Mouse (Mus musculus) intestine, postnatal 0 days (tissue): Measurements from ENCODE around the gene Gm3264. TPM values are rescaled to one million over a fixed set of nuclear protein-coding genes. Genes with fewer than 3 reads are reported as not detected.
"Not testable (repeated sequence)": the region's sequence is repeated elsewhere in the genome, so short reads cannot be mapped to it uniquely, and the experiment has no call there.

Experiments used
- ATAC-seq: fragments of 200-750 bp; cut with Nextera tagmentation; 2 replicates; pipeline ENCODE4 v1.8.0; 2017; ENCODE audit warnings: mild to moderate bottlenecking, moderate TSS enrichment, moderate library complexity
- H3K27ac ChIP-seq: fragments of 300-500 bp; sonication (generic); 2 replicates; pipeline ENCODE4 v1.5.1; 2014; ENCODE audit warnings: mild to moderate bottlenecking, low read depth, low read length, moderate library complexity
- H3K27me3 ChIP-seq: fragments of 300-500 bp; sonication (generic); replicated peaks from 2 replicates; pipeline ENCODE4 v1.6.1; 2014; ENCODE audit warnings: low read length, mixed read lengths; ENCODE audit not compliant: control insufficient read depth, insufficient read depth
- H3K36me3 ChIP-seq: fragments of 300-500 bp; sonication (generic); 2 replicates; pipeline ENCODE4 v1.6.1; 2014; ENCODE audit warnings: mild to moderate bottlenecking, moderate library complexity; ENCODE audit not compliant: control insufficient read depth, insufficient read depth
- H3K4me1 ChIP-seq: fragments of 300-500 bp; sonication (generic); replicated peaks from 2 replicates; pipeline ENCODE4 v1.6.1; 2014; ENCODE audit warnings: antibody characterized with exemption, low read length, mixed read lengths; ENCODE audit not compliant: control insufficient read depth, insufficient read depth
- H3K4me2 ChIP-seq: fragments of 300-500 bp; sonication (generic); replicated peaks from 2 replicates; pipeline ENCODE4 v1.6.1; 2014; ENCODE audit warnings: low read depth, mild to moderate bottlenecking, moderate library complexity
- H3K4me3 ChIP-seq: fragments of 300-500 bp; sonication (generic); 2 replicates; pipeline ENCODE4 v1.5.1; 2014; ENCODE audit warnings: low read depth, low read length
- H3K9ac ChIP-seq: fragments of 300-500 bp; sonication (generic); 2 replicates; pipeline ENCODE4 v1.6.1; 2014; ENCODE audit warnings: mild to moderate bottlenecking, low read depth, low read length
- H3K9me3 ChIP-seq: fragments of 300-500 bp; sonication (generic); 2 replicates; pipeline ENCODE4 v1.6.1; 2016; ENCODE audit warnings: mixed run types; ENCODE audit not compliant: control insufficient read depth
- WGBS: fragments of 180-500 bp; shearing (Covaris S2); extraction: QIAGEN DNeasy Blood & Tissue Kit; methylation state at CpG from one replicate; pipeline ENCODE4 v1.1.7; 2014; 5-methylcytosine and 5-hydroxymethylcytosine counted together
- polyA plus RNA-seq: library from polyadenylated mRNA; unstranded; fragments of >200 nt; fragmentation: Nextera tagmentation; extraction: Ambion mirVana; gene quantifications from 2 replicates; pipeline ENCODE4 v1.2.1, GENCODE M21; 2015

Gm3264 gene
- polyA plus RNA-seq = not detected in 2 replicates

- not testable (repeated sequence) for H3K27ac ChIP-seq, H3K9me3 ChIP-seq, H3K4me1 ChIP-seq, H3K27me3 ChIP-seq, H3K9ac ChIP-seq, ATAC-seq, H3K36me3 ChIP-seq, H3K4me3 ChIP-seq
- peak within 1 kb of the TSS; percentile 59 for H3K4me2 ChIP-seq
- WGBS = 9% methylated on average over 33 of the region's 59 CpGs
Observed at GRCm38 (mm10) chr14:4855299-4855980, at the start of gene Gm3264. TSS of gene Gm3264 (plus strand) at chr14:4855576.

DNA sequence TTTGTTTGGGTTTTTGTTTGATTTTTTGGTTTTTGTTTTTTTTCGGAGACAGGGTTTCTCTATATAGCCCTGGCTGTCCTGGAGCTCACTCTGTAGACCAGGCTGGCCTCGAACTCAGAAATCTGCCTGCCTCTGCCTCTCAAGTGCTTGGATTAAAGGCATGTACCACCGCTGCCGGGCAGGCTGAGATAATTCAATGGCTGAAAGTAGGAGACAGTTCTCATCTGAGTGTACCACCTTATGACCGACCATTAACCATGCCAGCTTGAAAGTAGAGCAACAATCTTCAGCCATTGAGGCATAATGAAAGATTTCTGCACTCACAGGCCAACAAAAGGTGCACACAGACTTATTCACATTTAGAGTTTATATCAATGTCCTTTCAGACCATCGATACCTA is 49.0 kb upstream of the Gm3264 start:
- not testable (repeated sequence) for H3K4me1 ChIP-seq, H3K9me3 ChIP-seq, H3K4me2 ChIP-seq, H3K36me3 ChIP-seq, H3K4me3 ChIP-seq, H3K9ac ChIP-seq, ATAC-seq, H3K27me3 ChIP-seq, H3K27ac ChIP-seq
- 85% methylated on average over 6 of the region's 6 CpGs for WGBS

GRCm38 (mm10) chr14:4821950-4822349 is 33.4 kb upstream of the Gm3264 start:
- ATAC-seq, H3K27me3 ChIP-seq, H3K4me2 ChIP-seq, H3K4me1 ChIP-seq, H3K27ac ChIP-seq, H3K4me3 ChIP-seq, H3K9me3 ChIP-seq, H3K9ac ChIP-seq, H3K36me3 ChIP-seq: not testable (repeated sequence)
- WGBS = 94% methylated on average over 4 of the region's 7 CpGs

DNA sequence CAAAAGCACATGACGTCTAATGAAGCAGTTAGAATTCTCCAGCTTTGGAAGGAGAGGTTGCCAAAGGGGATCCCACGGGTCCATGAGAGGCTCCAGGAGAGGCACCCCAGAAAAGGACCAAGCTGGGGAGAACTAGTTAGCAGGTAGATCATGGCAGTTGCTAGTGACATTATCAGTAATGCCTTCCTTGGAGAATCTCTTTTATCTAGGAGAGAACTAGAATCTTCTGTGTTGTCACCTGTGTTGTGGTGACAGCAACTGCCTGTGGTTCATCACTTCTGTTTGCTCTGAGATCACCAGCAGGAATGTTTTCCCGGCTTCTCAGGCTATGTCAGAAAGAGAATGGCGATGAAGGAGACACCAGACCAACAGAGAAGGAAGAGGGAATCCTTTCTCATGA is 17.6 kb upstream of the Gm3264 start, which contains the start of gene Gm3269:
Gene Gm3269 (plus strand): TSS at position 301 of the 400 bp plus-strand sequence.
- H3K9ac ChIP-seq, ATAC-seq, H3K36me3 ChIP-seq, H3K9me3 ChIP-seq, H3K4me2 ChIP-seq, H3K4me1 ChIP-seq, H3K27me3 ChIP-seq, H3K4me3 ChIP-seq, H3K27ac ChIP-seq: not testable (repeated sequence)
- no CpG with 5 or more reads among the region's 4 CpGs for WGBS

DNA sequence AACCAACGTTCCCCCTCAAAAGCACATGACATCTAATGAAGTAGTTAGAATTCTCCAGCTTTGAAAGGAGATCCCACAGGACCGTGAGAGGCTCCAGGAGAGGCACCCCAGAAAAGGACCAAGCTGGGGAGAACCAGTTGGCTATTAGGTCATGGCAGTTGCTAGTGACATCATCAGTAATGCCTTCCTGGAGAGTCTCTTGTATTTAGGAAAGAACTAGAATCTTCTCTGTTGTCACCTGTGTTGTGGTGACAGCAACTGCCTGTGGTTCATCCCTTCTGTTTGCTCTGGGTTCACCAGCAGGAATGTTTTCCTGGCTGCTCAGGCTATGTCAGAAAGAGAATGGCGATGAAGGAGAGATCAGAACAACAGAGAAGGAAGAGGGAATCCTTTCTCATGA is 36.7 kb downstream of the Gm3264 start, which contains the start of gene Gm3278:
Gene Gm3278 (plus strand): TSS at position 301 of the 400 bp plus-strand sequence.
- not testable (repeated sequence) for H3K27me3 ChIP-seq, H3K4me3 ChIP-seq, ATAC-seq, H3K9ac ChIP-seq, H3K27ac ChIP-seq, H3K4me1 ChIP-seq, H3K9me3 ChIP-seq, H3K36me3 ChIP-seq, H3K4me2 ChIP-seq
- 100% methylated on average over 1 of the region's 3 CpGs for WGBS

Other genes starting within 250 kb of the Gm3264 start
- gene Gm8159, start 223.2 kb upstream of the Gm3264 start, polyA plus RNA-seq = not detected in 2 replicates
- gene Gm3239, start 191.4 kb upstream of the Gm3264 start, polyA plus RNA-seq = 0.09 TPM in 1 of 2 replicates, not detected in the other
- not detected in 2 replicates for gene Gm7876, start 146.3 kb upstream of the Gm3264 start, polyA plus RNA-seq
- not detected in 2 replicates for gene Gm3252, start 128.8 kb upstream of the Gm3264 start, polyA plus RNA-seq
- gene Gm9602, start 79.2 kb upstream of the Gm3264 start, polyA plus RNA-seq = not detected in 2 replicates
- not detected in 2 replicates for gene Gm3269, start 17.5 kb upstream of the Gm3264 start, polyA plus RNA-seq
- gene Gm3278, start 36.8 kb downstream of the Gm3264 start, polyA plus RNA-seq = 0.10 TPM in 1 of 2 replicates, not detected in the other
- not detected in 2 replicates for gene Gm8297, start 128.4 kb downstream of the Gm3264 start, polyA plus RNA-seq
- not detected in 2 replicates for gene Gm3298, start 160.3 kb downstream of the Gm3264 start, polyA plus RNA-seq
- not detected in 2 replicates for gene 4930555G01Rik, start 195.1 kb downstream of the Gm3264 start, polyA plus RNA-seq
- gene Gm8281, start 215.5 kb downstream of the Gm3264 start, polyA plus RNA-seq = 0.16 and 0.17 TPM in 2 replicates